Mouse (Mus musculus) lung, embryonic 14.5 days (tissue): ENCODE results near the gene Fnd3c2. TPM values are rescaled to one million over a fixed set of nuclear protein-coding genes. Genes with fewer than 3 reads are reported as not detected.
A peak's percentile ranks its signal among the peaks of the same experiment; 100 is the strongest.
"Not testable (repeated sequence)": the region's sequence is repeated elsewhere in the genome, so short reads cannot be mapped to it uniquely, and the experiment has no call there.

Experiments
- ATAC-seq: fragments of 200-750 bp; cut with Nextera tagmentation; 2 replicates; pipeline ENCODE4 v1.8.0; 2017; ENCODE audit warnings: mild to moderate bottlenecking, moderate TSS enrichment, moderate library complexity; ENCODE audit not compliant: insufficient read depth
- DNase-seq: peaks from one replicate; pipeline ENCODE4 v3.0.0-alpha.2; 2015
- H3K27ac ChIP-seq: fragments of 300-500 bp; sonication (generic); 2 replicates; pipeline ENCODE4 v1.5.1; 2014; ENCODE audit warnings: low read depth, mild to moderate bottlenecking, moderate library complexity
- H3K27me3 ChIP-seq: fragments of 300-500 bp; sonication (generic); 2 replicates; pipeline ENCODE4 v1.6.1; 2014; ENCODE audit warnings: low read length, control low read depth; ENCODE audit not compliant: insufficient read depth
- H3K36me3 ChIP-seq: fragments of 300-500 bp; sonication (generic); 2 replicates; pipeline ENCODE4 v1.6.1; 2014; ENCODE audit warnings: control low read depth; ENCODE audit not compliant: insufficient read depth
- H3K4me1 ChIP-seq: fragments of 300-500 bp; sonication (generic); 2 replicates; pipeline ENCODE4 v1.6.1; 2014; ENCODE audit warnings: antibody characterized with exemption, control low read depth; ENCODE audit not compliant: insufficient read depth
- H3K4me2 ChIP-seq: fragments of 300-500 bp; sonication (generic); 2 replicates; pipeline ENCODE4 v1.6.1; 2014; ENCODE audit warnings: mild to moderate bottlenecking
- H3K4me3 ChIP-seq: fragments of 300-500 bp; sonication (generic); 2 replicates; pipeline ENCODE4 v1.5.1; 2014; ENCODE audit warnings: low read depth, low read length
- H3K9ac ChIP-seq: fragments of 300-500 bp; sonication (generic); 2 replicates; pipeline ENCODE4 v1.6.1; 2014
- H3K9me3 ChIP-seq: fragments of 300-500 bp; sonication (generic); 2 replicates; pipeline ENCODE4 v1.6.1; 2016; ENCODE audit warnings: low read depth, low read length, control low read depth
- CTCF ChIP-seq: IDR thresholded peaks from 2 replicates; pipeline ENCODE4 v1.5.1; 2016; ENCODE audit warnings: antibody characterized with exemption, low read depth
- WGBS: fragments of 180-500 bp; shearing (Covaris S2); extraction: QIAGEN DNeasy Blood & Tissue Kit; methylation state at CpG from one replicate; pipeline ENCODE4 v1.1.7; 2014; 5-methylcytosine and 5-hydroxymethylcytosine counted together
- polyA plus RNA-seq: library from polyadenylated mRNA; unstranded; fragments of >200 nt; fragmentation: Nextera tagmentation; extraction: Ambion mirVana; gene quantifications from 2 replicates; pipeline ENCODE4 v1.2.1, GENCODE M21; 2014

The Fnd3c2 gene
- polyA plus RNA-seq: not detected in 2 replicates

DNA sequence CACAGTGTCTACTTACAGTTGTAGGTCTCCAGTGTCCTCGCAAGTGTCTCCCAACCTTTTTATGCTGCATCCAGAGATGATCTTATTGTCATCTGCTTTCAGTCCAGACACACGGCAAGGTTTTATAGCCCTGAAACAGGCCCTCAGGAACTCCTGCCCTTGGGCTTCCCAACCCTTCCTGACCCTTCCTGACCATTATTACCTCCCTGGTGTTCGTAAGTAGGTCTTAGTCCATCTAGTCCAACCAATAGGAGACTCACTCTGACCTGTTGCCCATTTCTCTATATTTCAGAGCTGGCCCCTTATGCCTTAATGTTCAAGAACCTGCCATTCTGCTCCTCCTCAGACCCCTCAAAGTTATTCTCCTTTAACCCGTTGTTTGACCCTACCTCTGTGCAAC, at the start of gene Fnd3c2:
Gene Fnd3c2, minus strand, starts transcription at position 101 of the 400 bp plus-strand sequence.
- no peak within 1 kb of the TSS for H3K4me2 ChIP-seq
- H3K36me3 ChIP-seq: no peaks in the 10 kb centered on the region
- H3K4me3 ChIP-seq: no peak within 1 kb of the TSS
- no peaks in the 10 kb centered on the region for H3K27me3 ChIP-seq
- no peaks in the 10 kb centered on the region for H3K4me1 ChIP-seq
- 85% methylated on average over 4 of the region's 4 CpGs for WGBS
- no peak within 1 kb of the TSS for H3K9ac ChIP-seq
- ATAC-seq: no peak
- no peaks in the 10 kb centered on the region for H3K9me3 ChIP-seq
- TF ChIP-seq CTCF: no peak
- no peak within 1 kb of the TSS for H3K27ac ChIP-seq
- DNase-seq: no peak

DNA sequence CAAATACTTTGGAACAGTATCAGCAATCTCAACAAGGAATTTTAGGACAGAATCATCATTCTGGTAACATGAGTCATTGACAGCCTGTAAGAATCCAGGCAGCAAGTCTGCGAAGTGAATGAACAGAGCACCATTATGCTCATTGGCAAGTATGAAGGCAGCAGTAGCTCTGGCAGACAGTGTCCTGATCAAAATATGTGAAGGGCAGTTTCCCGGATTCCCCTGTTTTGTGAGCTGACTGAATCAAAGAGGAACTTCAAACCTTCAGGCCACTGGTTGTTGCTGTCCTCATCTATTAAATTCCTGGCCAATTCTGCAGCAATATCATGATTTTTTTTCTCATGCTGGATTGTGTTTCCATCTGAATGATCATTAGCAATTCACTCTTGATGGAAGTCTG, 29.3 kb upstream of the Fnd3c2 start:
- DNase-seq (no peak), ATAC-seq (no peak)
- H3K4me2 ChIP-seq: no peak overlapping the region
- H3K9ac ChIP-seq: no peak overlapping the region
- no peaks in the 10 kb centered on the region for H3K9me3 ChIP-seq
- 82% methylated on average over 2 of the region's 2 CpGs for WGBS
- H3K36me3 ChIP-seq: no peaks in the 10 kb centered on the region
- no peaks in the 10 kb centered on the region for H3K4me1 ChIP-seq
- H3K27me3 ChIP-seq: no peaks in the 10 kb centered on the region
- H3K27ac ChIP-seq: no peak overlapping the region
- H3K4me3 ChIP-seq: no peak overlapping the region
- TF ChIP-seq CTCF: no peak

DNA sequence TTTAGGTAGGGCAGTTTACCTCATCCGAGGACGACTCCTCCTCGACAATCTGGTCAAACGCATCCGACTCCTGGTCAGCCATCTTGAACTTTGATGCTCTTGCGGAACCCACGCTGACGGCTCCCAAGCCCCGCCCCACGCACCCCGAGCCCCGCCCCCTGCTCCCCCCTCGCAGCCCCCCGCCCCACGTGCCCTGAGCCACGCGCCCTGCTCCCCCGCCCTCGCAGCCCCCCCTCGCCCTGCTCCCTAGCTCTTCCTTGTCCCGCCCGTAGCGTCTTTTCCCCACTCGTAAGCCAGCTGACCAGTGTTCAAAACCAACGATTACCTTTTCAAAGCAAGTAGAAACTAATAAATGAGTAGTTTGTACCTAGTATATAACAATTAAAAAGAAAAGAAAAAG, 34.1 kb downstream of the Fnd3c2 start, which contains the start of gene Taf9b:
Gene Taf9b, minus strand, starts transcription at position 101 of the 400 bp plus-strand sequence.
- H3K4me2 ChIP-seq: peak within 1 kb of the TSS; percentile 57
- no peak within 1 kb of the TSS for H3K9ac ChIP-seq
- WGBS: 87% methylated on average over 21 of the region's 25 CpGs
- no peak for DNase-seq
- H3K36me3 ChIP-seq: no peaks in the 10 kb centered on the region
- TF ChIP-seq CTCF: no peak
- no peak within 1 kb of the TSS for H3K27ac ChIP-seq
- H3K27me3 ChIP-seq: no peaks in the 10 kb centered on the region
- H3K4me3 ChIP-seq: peak within 1 kb of the TSS; percentile 52
- no peak for ATAC-seq
- no peaks in the 10 kb centered on the region for H3K4me1 ChIP-seq
- H3K9me3 ChIP-seq: peaks cover 4% of the 10 kb centered on the region; the same call in 1 of the 2 replicates

DNA sequence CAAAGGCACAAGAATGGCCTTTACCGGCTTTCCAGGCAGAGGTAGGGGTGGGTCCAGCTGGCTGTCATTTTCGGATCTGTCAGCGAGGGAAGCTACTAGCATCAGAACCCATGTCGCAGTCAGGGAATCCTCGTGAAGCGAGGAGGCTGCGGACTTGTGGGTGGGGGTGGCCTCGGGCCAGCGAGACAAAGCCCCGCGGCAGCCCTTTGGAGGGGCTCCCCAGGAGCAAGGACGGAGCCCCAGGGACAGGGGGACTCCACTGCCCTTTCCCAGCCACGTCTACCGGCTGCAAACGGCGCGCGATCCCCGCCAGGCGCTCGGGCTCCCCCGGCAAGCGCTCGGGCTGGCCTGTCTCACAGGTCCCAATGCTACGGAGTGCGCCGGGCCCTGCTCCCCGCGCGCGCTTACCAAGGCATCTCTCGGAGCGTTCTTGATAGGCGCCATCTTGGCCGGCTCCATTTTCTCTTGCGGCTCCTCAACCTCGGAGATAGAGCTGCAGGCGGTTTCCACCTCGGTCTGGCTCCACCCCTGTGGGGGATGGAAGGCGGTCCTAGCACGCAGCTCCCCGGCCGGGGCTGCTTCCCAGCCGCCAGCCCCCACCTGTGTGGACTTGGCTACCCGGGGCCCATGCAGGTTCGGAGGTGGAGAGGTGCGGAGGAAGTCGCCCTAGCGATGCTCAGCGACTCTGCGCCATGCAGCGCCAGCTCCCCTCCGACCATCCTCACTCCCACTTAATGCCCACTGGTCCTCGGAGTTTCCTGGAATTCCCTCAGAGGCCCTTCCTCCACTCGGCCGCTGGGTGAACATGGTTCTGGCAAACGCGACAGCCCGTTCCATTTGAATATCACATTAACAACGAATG, 35.8 kb downstream of the Fnd3c2 start:
- peaks cover 4% of the 10 kb centered on the region; the same call in 1 of the 2 replicates for H3K9me3 ChIP-seq
- H3K9ac ChIP-seq: peak overlapping the region; percentile 69
- peak overlapping the region; percentile 72 for H3K27ac ChIP-seq
- H3K4me2 ChIP-seq: peak overlapping the region; percentile 57
- no peaks in the 10 kb centered on the region for H3K36me3 ChIP-seq
- WGBS: 16% methylated on average over 58 of the region's 60 CpGs
- no peaks in the 10 kb centered on the region for H3K4me1 ChIP-seq
- H3K4me3 ChIP-seq: peak overlapping the region; percentile 52
- TF ChIP-seq CTCF: no peak
- DNase-seq: peak; percentile 81
- no peaks in the 10 kb centered on the region for H3K27me3 ChIP-seq
- ATAC-seq: peak; percentile 97

DNA sequence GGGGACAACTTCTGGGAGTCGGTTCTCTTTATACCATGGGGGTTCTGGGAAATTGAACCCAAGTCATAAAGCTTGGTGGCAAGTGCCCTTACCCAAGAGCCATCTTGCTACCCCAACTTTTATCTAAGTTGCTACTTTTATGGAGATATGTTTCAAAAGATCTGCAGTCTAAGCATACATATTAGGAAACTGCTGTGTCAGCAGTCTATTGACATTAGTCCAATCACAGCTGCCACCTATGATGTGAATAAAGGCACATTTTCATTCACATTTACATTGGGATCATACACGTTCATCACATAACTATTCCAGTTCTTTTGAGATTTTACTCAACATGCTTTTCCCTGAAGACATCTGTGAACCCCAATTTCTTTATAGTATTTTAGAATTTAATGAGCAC, 46.1 kb downstream of the Fnd3c2 start:
- WGBS: 84% methylated on average over 2 of the region's 2 CpGs
- no peak for ATAC-seq
- Histone ChIP-seq H3K4me3 (no peak overlapping the region), H3K9ac (no peak overlapping the region), H3K36me3 (no peaks in the 10 kb centered on the region), H3K27ac (no peak overlapping the region), H3K9me3 (no peaks in the 10 kb centered on the region), H3K4me2 (no peak overlapping the region), H3K4me1 (no peaks in the 10 kb centered on the region), H3K27me3 (no peaks in the 10 kb centered on the region)
- DNase-seq: no peak
- no peak for TF ChIP-seq CTCF

DNA sequence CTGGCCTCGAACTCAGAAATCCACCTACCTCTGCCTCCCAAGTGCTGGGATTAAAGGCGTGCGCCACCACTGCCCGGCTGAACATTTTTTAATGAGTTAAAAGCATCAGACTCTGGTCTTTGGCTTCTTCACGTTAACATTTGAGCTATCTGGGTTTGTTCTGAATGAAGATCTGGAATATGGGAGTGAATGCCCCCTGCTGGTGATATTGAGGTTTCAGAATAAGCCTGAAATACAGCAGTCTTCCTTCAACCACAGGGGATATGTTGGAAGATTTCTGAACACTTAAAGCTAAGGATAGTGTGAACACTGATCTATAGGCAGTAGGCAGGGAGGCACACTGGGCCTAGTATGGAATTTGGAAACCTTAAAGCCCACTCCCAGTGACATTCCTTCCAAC, 56.3 kb downstream of the Fnd3c2 start:
- H3K4me2 ChIP-seq: no peak overlapping the region
- H3K4me1 ChIP-seq: no peaks in the 10 kb centered on the region
- peak; percentile 34 for TF ChIP-seq CTCF
- no peaks in the 10 kb centered on the region for H3K27me3 ChIP-seq
- 81% methylated on average over 5 of the region's 5 CpGs for WGBS
- H3K9ac ChIP-seq: no peak overlapping the region
- peaks cover 60% of the 10 kb centered on the region for H3K36me3 ChIP-seq
- H3K4me3 ChIP-seq: no peak overlapping the region
- ATAC-seq: no peak
- H3K27ac ChIP-seq: no peak overlapping the region
- no peaks in the 10 kb centered on the region for H3K9me3 ChIP-seq
- peak; percentile 26 for DNase-seq

DNA sequence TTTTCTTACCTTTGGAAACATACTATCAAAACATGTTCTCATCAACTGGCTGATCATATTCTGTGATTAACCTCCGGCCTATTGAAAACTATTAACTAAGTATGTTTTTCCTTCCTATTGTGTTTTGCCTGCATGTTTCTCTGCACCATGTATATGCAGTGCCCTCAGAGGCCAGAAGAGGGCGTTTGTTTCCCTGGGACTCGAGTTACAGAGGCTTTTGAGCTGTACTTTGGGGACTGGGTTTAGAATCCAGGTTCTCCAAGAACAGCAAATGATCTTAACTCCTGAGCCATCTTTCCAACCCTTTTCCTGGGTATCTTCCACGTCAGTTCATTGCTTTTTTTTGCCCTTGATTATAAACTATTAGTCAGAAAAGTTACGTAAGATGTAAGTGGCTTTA, 57.9 kb downstream of the Fnd3c2 start:
- WGBS: 73% methylated on average over 5 of the region's 5 CpGs
- no peak overlapping the region for H3K4me2 ChIP-seq
- H3K4me1 ChIP-seq: no peaks in the 10 kb centered on the region
- DNase-seq (no peak), ATAC-seq (no peak)
- TF ChIP-seq CTCF: no peak
- no peak overlapping the region for H3K27ac ChIP-seq
- H3K4me3 ChIP-seq: no peak overlapping the region
- H3K9ac ChIP-seq: no peak overlapping the region
- peaks cover 65% of the 10 kb centered on the region for H3K36me3 ChIP-seq
- H3K9me3 ChIP-seq: no peaks in the 10 kb centered on the region
- no peaks in the 10 kb centered on the region for H3K27me3 ChIP-seq

DNA sequence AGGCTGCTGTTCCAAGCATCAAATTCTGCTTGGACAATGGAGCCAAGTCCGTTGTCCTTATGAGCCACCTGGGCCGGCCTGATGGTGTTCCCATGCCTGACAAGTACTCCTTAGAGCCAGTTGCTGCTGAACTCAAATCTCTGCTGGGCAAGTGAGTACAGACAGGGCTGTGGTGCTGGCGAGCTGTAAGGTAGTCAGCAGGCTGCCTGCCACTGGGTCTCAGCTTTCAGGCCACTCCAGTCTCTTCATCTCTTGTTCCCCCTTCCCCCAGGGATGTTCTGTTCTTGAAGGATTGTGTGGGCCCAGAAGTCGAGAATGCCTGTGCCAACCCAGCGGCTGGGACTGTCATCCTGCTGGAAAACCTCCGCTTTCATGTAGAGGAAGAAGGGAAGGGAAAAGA, 60.8 kb downstream of the Fnd3c2 start:
- H3K36me3 ChIP-seq: peaks cover 48% of the 10 kb centered on the region; the same call in 1 of the 2 replicates
- WGBS: 75% methylated on average over 5 of the region's 6 CpGs
- ATAC-seq, DNase-seq, H3K4me1 ChIP-seq, H3K9me3 ChIP-seq, H3K27ac ChIP-seq, H3K4me3 ChIP-seq, H3K9ac ChIP-seq, H3K27me3 ChIP-seq, H3K4me2 ChIP-seq: not testable (repeated sequence)
